Mouse (Mus musculus) cerebellum, adult 2 months (tissue): ENCODE data around the gene Usp20.

ENCODE experiments used
- CTCF ChIP-seq: fragments of 200-500 bp; IDR thresholded peaks from 2 replicates; pipeline ENCODE4 v1.5.1; 2011; ENCODE audit warnings: low read depth, mild to moderate bottlenecking, control low read depth, low read length, moderate library complexity, borderline replicate concordance; ENCODE audit not compliant: insufficient read depth
- POLR2A ChIP-seq: fragments of 200-500 bp; IDR thresholded peaks from 2 replicates; pipeline ENCODE4 v1.6.1; 2011; ENCODE audit warnings: low read length, control low read depth, borderline replicate concordance; ENCODE audit not compliant: insufficient read depth

DNA sequence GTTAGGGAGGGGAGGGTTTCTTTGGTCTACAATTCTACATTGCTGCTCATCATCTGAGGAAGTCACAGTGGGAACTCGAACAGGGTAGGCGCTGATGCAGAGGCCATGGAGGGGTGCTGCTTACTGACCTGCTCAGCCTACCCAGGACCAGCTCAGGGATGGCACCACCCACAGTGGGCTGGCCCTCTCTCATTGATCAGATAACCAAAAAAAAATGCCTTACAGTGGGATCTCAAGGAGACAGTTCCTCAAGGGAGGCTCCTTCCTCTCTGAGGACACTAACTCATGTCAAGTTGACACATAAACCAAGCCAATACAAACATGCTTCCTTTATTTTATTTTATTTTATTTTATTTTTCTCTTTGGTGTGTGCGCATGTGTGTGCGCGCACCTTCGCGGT lies 87.4 kb downstream of the Usp20 start:
- TF ChIP-seq CTCF = no peak
- no peak for TF ChIP-seq POLR2A
